Mouse (Mus musculus) brain, embryonic 14.5 days (tissue): ENCODE data around the gene B2m.

Experiments
- CTCF ChIP-seq: fragments of 200-500 bp; IDR thresholded peaks from 2 replicates; pipeline ENCODE4 v1.5.1; 2012; ENCODE audit warnings: inconsistent platforms, mild to moderate bottlenecking, moderate library complexity, borderline replicate concordance; ENCODE audit not compliant: insufficient read depth, insufficient read length; ENCODE audit errors: extremely low read depth
- POLR2A ChIP-seq: fragments of 200-500 bp; IDR thresholded peaks from 2 replicates; pipeline ENCODE4 v1.6.1; 2012; ENCODE audit warnings: mild to moderate bottlenecking, inconsistent platforms, borderline replicate concordance; ENCODE audit not compliant: poor library complexity, insufficient read depth, insufficient read length, severe bottlenecking; ENCODE audit errors: extremely low read depth

DNA sequence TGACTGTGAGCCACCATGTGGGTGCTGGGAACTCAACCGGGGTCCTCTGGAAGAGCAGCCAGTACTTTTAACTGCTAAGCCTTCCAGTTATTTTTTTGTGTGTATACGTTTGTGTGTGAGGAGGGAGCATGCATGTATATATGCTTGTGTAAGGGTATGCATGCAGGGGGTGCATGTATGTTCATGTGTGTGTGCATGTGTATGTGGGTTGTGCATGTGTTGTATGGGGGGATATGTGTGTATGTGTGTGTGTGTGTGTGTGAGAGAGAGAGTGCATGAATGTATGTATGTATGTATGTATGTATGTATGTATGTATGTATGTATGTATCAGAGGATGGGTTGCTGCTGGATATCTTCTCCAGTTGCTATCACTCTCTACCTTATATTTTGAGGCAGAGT lies 7.0 kb downstream of the B2m start:
- TF ChIP-seq POLR2A (no peak), CTCF (no peak)
